ENCODE assay signal across 29 mouse cellular contexts in genomic region chr6:17949103-17949502, GRCm38 (mm10).
"Had no signal": no experiment of that assay in that cellular context is flagged by ENCODE, and none has a peak within 500 bp of the region (broad histone marks: within the 10 kb centered on the region; RNA-seq: fewer than 3 reads in every experiment).

No protein-coding gene starts in this region.

- H3K27ac ChIP-seq: limb, embryonic 10.5 days; limb, embryonic 12.5 days; limb, embryonic 13.5 days; limb, embryonic 15.5 days; liver, embryonic 12.5 days; liver, embryonic 13.5 days; liver, embryonic 14.5 days; liver, embryonic 15.5 days; lung, embryonic 15.5 days; macrophage; midbrain, embryonic 10.5 days; midbrain, embryonic 12.5 days; midbrain, embryonic 13.5 days; midbrain, embryonic 15.5 days had no signal

- H3K9me3 ChIP-seq: limb, embryonic 10.5 days; limb, embryonic 12.5 days; limb, embryonic 13.5 days; limb, embryonic 15.5 days; liver, embryonic 12.5 days; liver, embryonic 13.5 days; liver, embryonic 15.5 days; lung, embryonic 15.5 days; megakaryocyte, embryonic 14.5 days; midbrain, embryonic 10.5 days; midbrain, embryonic 12.5 days; midbrain, embryonic 13.5 days; midbrain, embryonic 15.5 days had no signal

- H3K36me3 ChIP-seq: limb, embryonic 10.5 days; limb, embryonic 12.5 days; limb, embryonic 13.5 days; limb, embryonic 15.5 days; liver, embryonic 12.5 days; liver, embryonic 13.5 days; liver, embryonic 15.5 days; lung, embryonic 15.5 days; midbrain, embryonic 10.5 days; midbrain, embryonic 12.5 days; midbrain, embryonic 13.5 days; midbrain, embryonic 15.5 days had no signal

- DNase-seq: left cerebral cortex, postnatal 4 days; liver; liver, embryonic 13.5 days; liver, postnatal 0 days; lung, adult 18-20 months; lung, adult 2 months; lung, embryonic 14.5 days; lung, postnatal 10 days; lung, postnatal 14 days; lung, postnatal 36 days; lung, postnatal 4 days; midbrain, embryonic 14.5 days had no signal

- H3K27me3 ChIP-seq: limb, embryonic 12.5 days; limb, embryonic 13.5 days; limb, embryonic 15.5 days; liver, embryonic 12.5 days; liver, embryonic 13.5 days; liver, embryonic 15.5 days; lung, embryonic 15.5 days; megakaryocyte, embryonic 14.5 days; midbrain, embryonic 12.5 days; midbrain, embryonic 13.5 days; midbrain, embryonic 15.5 days had no signal

- H3K4me2 ChIP-seq: limb, embryonic 12.5 days; limb, embryonic 13.5 days; limb, embryonic 15.5 days; liver, embryonic 11.5 days; liver, embryonic 12.5 days; liver, embryonic 13.5 days; liver, embryonic 15.5 days; lung, embryonic 14.5 days; lung, embryonic 15.5 days; midbrain, embryonic 11.5 days; midbrain, embryonic 12.5 days; midbrain, embryonic 13.5 days; midbrain, embryonic 15.5 days had no signal

- H3K9ac ChIP-seq: limb, embryonic 12.5 days; limb, embryonic 13.5 days; limb, embryonic 15.5 days; liver, embryonic 12.5 days; liver, embryonic 13.5 days; liver, embryonic 14.5 days; liver, embryonic 15.5 days; liver, postnatal 0 days; lung, embryonic 14.5 days; lung, embryonic 15.5 days; midbrain, embryonic 12.5 days; midbrain, embryonic 13.5 days; midbrain, embryonic 15.5 days had no signal

- H3K4me3 ChIP-seq: limb, embryonic 10.5 days; limb, embryonic 12.5 days; limb, embryonic 13.5 days; limb, embryonic 15.5 days; liver, embryonic 12.5 days; liver, embryonic 13.5 days; liver, embryonic 15.5 days; lung, embryonic 15.5 days; megakaryocyte, embryonic 14.5 days; midbrain, embryonic 10.5 days; midbrain, embryonic 12.5 days; midbrain, embryonic 13.5 days; midbrain, embryonic 15.5 days; myocyte had no signal

- H3K4me1 ChIP-seq: limb, embryonic 10.5 days; limb, embryonic 12.5 days; limb, embryonic 15.5 days; liver, embryonic 15.5 days; midbrain, embryonic 10.5 days; midbrain, embryonic 12.5 days; midbrain, embryonic 13.5 days; midbrain, embryonic 15.5 days had no signal
